Mouse (Mus musculus): Measurements from ENCODE around the gene Rgs1. TPM values are rescaled to one million over a fixed set of nuclear protein-coding genes. Genes with fewer than 3 reads are reported as not detected.

The Rgs1 gene
- polyA plus RNA-seq (2012; rRNA removed): 0.11 and 0.43 TPM in 2 replicates

DNA sequence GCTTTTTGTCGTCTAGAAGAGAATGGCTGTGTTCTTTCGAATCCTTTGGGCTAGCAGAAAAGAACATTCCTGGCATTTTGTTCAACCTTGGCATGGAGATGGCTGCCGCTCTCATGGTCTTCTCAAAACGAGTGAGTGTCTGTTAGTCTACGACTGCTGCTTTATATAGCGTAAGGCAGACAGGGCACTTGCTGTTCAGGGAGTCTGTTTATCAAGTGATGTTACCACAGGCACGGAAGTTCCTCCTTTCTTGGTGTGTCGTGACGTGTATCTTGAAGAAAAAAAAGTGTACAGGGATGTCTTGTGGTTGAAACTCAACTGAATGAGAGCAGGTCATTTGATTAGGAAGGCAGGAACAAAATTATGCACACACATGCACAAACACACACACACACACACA, at the start of gene Rgs1:
Gene Rgs1 (minus strand): TSS at position 320 of the 400 bp plus-strand sequence.
- no peaks in the 10 kb centered on the region for H3K27me3 ChIP-seq (ENCODE audit: control insufficient read depth, insufficient read depth, low read length)
- TF ChIP-seq CTCF (IDR thresholded peaks at IDR 0.05; ENCODE audit: extremely low read depth, insufficient read length, insufficient replicate concordance, low read depth, low read length) (no peak), POLR2A (IDR thresholded peaks at IDR 0.05; ENCODE audit: low read depth, low read length) (no peak)
- 0 out of 2 replicates have a peak, but pooled peaks cover 1% of the 10 kb centered on the region for H3K36me3 ChIP-seq (ENCODE audit: control insufficient read depth, insufficient read depth, low read length)
- peak within 1 kb of the TSS; percentile 62; the same call in 1 of the 2 replicates for H3K27ac ChIP-seq (ENCODE audit: insufficient read depth, low read depth, low read length)
- no peak within 1 kb of the TSS for H3K4me3 ChIP-seq (ENCODE audit: low read depth, low read length)
- H3K4me1 ChIP-seq (ENCODE audit: control insufficient read depth, insufficient read depth, insufficient read length, low read length): no peaks in the 10 kb centered on the region
- WGBS: 77% methylated on average over 9 of the region's 9 CpGs

GRCm38 (mm10) chr1:144283020-144284014, 34.3 kb upstream of the Rgs1 start:
- no peaks in the 10 kb centered on the region for H3K27me3 ChIP-seq (ENCODE audit: control insufficient read depth, insufficient read depth, low read length)
- no peak for TF ChIP-seq POLR2A (IDR thresholded peaks at IDR 0.05; ENCODE audit: low read depth, low read length)
- H3K4me3 ChIP-seq (ENCODE audit: low read depth, low read length): no peak overlapping the region
- H3K27ac ChIP-seq (ENCODE audit: insufficient read depth, low read depth, low read length): no peak overlapping the region; the same call in 1 of the 2 replicates
- H3K4me1 ChIP-seq (ENCODE audit: control insufficient read depth, insufficient read depth, insufficient read length, low read length): no peaks in the 10 kb centered on the region
- no peaks in the 10 kb centered on the region for H3K36me3 ChIP-seq (ENCODE audit: control insufficient read depth, insufficient read depth, low read length)
- 76% methylated on average over 3 of the region's 3 CpGs for WGBS

DNA sequence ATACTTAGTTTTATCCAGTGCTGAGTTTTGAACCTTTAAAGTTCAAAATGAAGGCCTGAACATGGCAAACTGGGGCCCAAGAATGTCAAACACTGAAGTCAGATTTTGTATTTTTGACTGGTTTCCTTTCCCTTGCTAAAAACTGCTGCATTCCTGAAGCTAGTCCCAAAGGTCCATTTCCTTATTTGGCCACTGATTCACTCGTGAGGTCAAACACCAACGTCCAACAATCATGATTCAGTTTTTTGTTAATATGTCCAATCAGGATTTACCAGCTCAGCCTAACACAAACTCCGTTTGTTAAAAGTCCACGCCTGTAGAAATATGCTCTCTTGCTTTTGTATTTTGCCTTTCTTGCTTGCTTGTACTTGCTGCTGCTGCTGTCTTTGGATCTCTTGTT, 31.0 kb upstream of the Rgs1 start:
- H3K4me1 ChIP-seq (ENCODE audit: control insufficient read depth, insufficient read depth, insufficient read length, low read length): no peaks in the 10 kb centered on the region
- no peaks in the 10 kb centered on the region for H3K27me3 ChIP-seq (ENCODE audit: control insufficient read depth, insufficient read depth, low read length)
- WGBS: 60% methylated on average over 4 of the region's 4 CpGs
- H3K27ac ChIP-seq (ENCODE audit: insufficient read depth, low read depth, low read length): no peak overlapping the region
- TF ChIP-seq POLR2A (IDR thresholded peaks at IDR 0.05; ENCODE audit: low read depth, low read length) (no peak), CTCF (IDR thresholded peaks at IDR 0.05; ENCODE audit: extremely low read depth, insufficient read length, insufficient replicate concordance, low read depth, low read length) (no peak)
- no peak overlapping the region for H3K4me3 ChIP-seq (ENCODE audit: low read depth, low read length)
- H3K36me3 ChIP-seq (ENCODE audit: control insufficient read depth, insufficient read depth, low read length): no peaks in the 10 kb centered on the region

DNA sequence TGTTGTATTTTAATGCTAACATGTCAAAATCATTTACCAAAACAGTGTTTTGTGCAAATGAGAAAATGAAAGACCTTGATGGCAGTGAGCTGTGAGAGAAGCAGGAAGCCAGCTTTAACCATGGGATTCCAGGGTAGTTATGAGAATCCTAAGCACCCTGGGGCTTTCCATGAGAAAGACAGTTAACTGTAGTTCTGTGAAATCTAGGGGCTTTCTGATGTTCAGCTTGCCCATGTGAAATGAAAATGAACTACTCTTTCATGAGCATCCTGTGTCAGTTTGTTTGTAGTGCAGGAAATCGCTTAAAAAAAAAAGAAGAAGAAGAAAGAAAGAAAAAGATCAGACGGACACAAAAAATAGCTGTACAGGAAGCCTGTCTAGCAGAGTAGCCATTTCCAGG, 23.9 kb upstream of the Rgs1 start:
- no peak overlapping the region for H3K4me3 ChIP-seq (ENCODE audit: low read depth, low read length)
- no peaks in the 10 kb centered on the region for H3K27me3 ChIP-seq (ENCODE audit: control insufficient read depth, insufficient read depth, low read length)
- H3K27ac ChIP-seq (ENCODE audit: insufficient read depth, low read depth, low read length): no peak overlapping the region
- no peaks in the 10 kb centered on the region for H3K4me1 ChIP-seq (ENCODE audit: control insufficient read depth, insufficient read depth, insufficient read length, low read length)
- WGBS: 78% methylated on average over 2 of the region's 2 CpGs
- no peak for TF ChIP-seq CTCF (IDR thresholded peaks at IDR 0.05; ENCODE audit: extremely low read depth, insufficient read length, insufficient replicate concordance, low read depth, low read length)
- TF ChIP-seq POLR2A (IDR thresholded peaks at IDR 0.05; ENCODE audit: low read depth, low read length): no peak
- H3K36me3 ChIP-seq (ENCODE audit: control insufficient read depth, insufficient read depth, low read length): no peaks in the 10 kb centered on the region

DNA sequence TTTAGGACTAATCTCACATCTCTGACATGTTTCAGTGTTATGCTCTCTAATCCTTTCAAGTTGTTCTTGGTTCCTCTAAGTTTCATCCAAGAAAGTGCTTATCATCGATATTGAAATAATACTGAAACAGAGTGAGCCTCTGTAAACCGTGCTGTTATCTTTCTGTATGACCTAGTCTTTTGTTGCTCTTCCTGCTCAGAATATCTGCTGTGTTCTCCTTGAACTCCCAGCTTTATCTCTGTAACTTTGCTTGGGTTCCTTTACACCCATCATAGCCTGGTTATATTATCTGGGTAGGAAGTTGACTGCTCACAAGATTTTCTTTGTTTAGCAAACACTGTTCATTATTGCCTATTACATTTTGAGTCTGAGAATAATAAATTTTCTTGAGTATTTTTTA, 20.1 kb upstream of the Rgs1 start:
- no peaks in the 10 kb centered on the region for H3K36me3 ChIP-seq (ENCODE audit: control insufficient read depth, insufficient read depth, low read length)
- H3K4me3 ChIP-seq (ENCODE audit: low read depth, low read length): no peak overlapping the region
- WGBS: 69% methylated on average over 2 of the region's 2 CpGs
- no peaks in the 10 kb centered on the region for H3K4me1 ChIP-seq (ENCODE audit: control insufficient read depth, insufficient read depth, insufficient read length, low read length)
- no peaks in the 10 kb centered on the region for H3K27me3 ChIP-seq (ENCODE audit: control insufficient read depth, insufficient read depth, low read length)
- H3K27ac ChIP-seq (ENCODE audit: insufficient read depth, low read depth, low read length): no peak overlapping the region
- TF ChIP-seq POLR2A (IDR thresholded peaks at IDR 0.05; ENCODE audit: low read depth, low read length): no peak
- no peak for TF ChIP-seq CTCF (IDR thresholded peaks at IDR 0.05; ENCODE audit: extremely low read depth, insufficient read length, insufficient replicate concordance, low read depth, low read length)

GRCm38 (mm10) chr1:144267471-144268470, 18.7 kb upstream of the Rgs1 start:
- Histone ChIP-seq H3K4me1 (ENCODE audit: control insufficient read depth, insufficient read depth, insufficient read length, low read length) (no peaks in the 10 kb centered on the region), H3K27me3 (ENCODE audit: control insufficient read depth, insufficient read depth, low read length) (no peaks in the 10 kb centered on the region), H3K36me3 (ENCODE audit: control insufficient read depth, insufficient read depth, low read length) (no peaks in the 10 kb centered on the region), H3K4me3 (ENCODE audit: low read depth, low read length) (no peak overlapping the region), H3K27ac (ENCODE audit: insufficient read depth, low read depth, low read length) (peak overlapping the region; percentile 4; the same call in 1 of the 2 replicates)
- no peak for TF ChIP-seq CTCF (IDR thresholded peaks at IDR 0.05; ENCODE audit: extremely low read depth, insufficient read length, insufficient replicate concordance, low read depth, low read length)
- no peak for TF ChIP-seq POLR2A (IDR thresholded peaks at IDR 0.05; ENCODE audit: low read depth, low read length)
- WGBS: 52% methylated on average over 3 of the region's 3 CpGs
